Mouse (Mus musculus) C2C12 (cell line): ENCODE data around the gene Rtn2.

Experiments
- CEBPB ChIP-seq: IDR thresholded peaks from one replicate; pipeline ENCODE4 v1.6.1; 2011; ENCODE audit warnings: low read depth, mild to moderate bottlenecking, control low read depth, moderate library complexity
- CTCF ChIP-seq: IDR thresholded peaks from one replicate; pipeline ENCODE4 v1.5.1; 2011; ENCODE audit not compliant: control insufficient read depth, insufficient read depth, insufficient read length
- FOSL1 ChIP-seq: IDR thresholded peaks from one replicate; pipeline ENCODE4 v1.8.0; 2011; ENCODE audit warnings: mild to moderate bottlenecking, low read length; ENCODE audit not compliant: poor library complexity, insufficient read depth, severe bottlenecking
- MAX ChIP-seq: IDR thresholded peaks from one replicate; pipeline ENCODE4 v1.6.1; 2011; ENCODE audit warnings: mild to moderate bottlenecking, control low read depth
- MYOG ChIP-seq: IDR thresholded peaks from one replicate; pipeline ENCODE4 v1.6.1; 2011; ENCODE audit not compliant: control insufficient read depth, insufficient read length; ENCODE audit errors: extremely low read depth
- USF1 ChIP-seq: IDR thresholded peaks from one replicate; pipeline ENCODE4 v1.6.1; 2011; ENCODE audit warnings: low read depth, mild to moderate bottlenecking, control low read depth, moderate library complexity

DNA sequence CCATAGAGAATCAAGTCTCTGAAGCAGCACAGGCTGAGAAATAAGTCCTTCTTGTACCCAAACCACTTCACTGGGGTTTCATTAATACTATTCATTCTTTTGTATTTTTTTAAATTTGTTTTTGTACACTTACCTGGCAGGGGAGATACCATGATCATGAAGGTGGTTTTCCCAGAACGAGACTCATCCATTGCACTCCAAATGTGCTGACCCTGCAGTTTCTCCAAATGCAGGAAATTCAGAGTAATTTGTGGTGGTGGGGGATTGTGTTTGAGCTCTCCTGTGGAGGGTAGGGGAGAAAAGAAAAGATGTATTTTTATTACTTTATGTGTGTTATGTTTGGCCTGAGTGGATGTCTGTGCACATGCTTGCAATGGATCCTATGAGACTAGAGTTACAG, 40.4 kb upstream of the Rtn2 start:
- TF ChIP-seq CTCF (no peak), USF1 (no peak), FOSL1 (no peak), MAX (no peak), MYOG (no peak), CEBPB (no peak)
